Mouse (Mus musculus) urinary bladder, postnatal 14 days (tissue): ENCODE results near the gene Trak1.
A peak's percentile ranks its signal among the peaks of the same experiment; 100 is the strongest.
"Not testable (repeated sequence)": the region's sequence is repeated elsewhere in the genome, so short reads cannot be mapped to it uniquely, and the experiment has no call there.

Experiments
- DNase-seq: peaks from one replicate; pipeline ENCODE4 v3.0.0; 2021; ENCODE audit warnings: low spot score

Gene Trak1

GRCm38 (mm10) chr9:121319323-121319966, 22.1 kb downstream of the Trak1 start:
- no peak for DNase-seq

GRCm38 (mm10) chr9:121320433-121320832, 23.1 kb downstream of the Trak1 start:
- DNase-seq = no peak

- no peak for DNase-seq
Observed at GRCm38 (mm10) chr9:121321118-121321517, 23.8 kb downstream of the Trak1 start.

- no peak for DNase-seq
Observed at GRCm38 (mm10) chr9:121322034-121322433, 24.7 kb downstream of the Trak1 start.

GRCm38 (mm10) chr9:121328342-121328741, 31.0 kb downstream of the Trak1 start:
- DNase-seq = not testable (repeated sequence)

- peak; percentile 31 for DNase-seq
Observed at GRCm38 (mm10) chr9:121329181-121329580, 31.9 kb downstream of the Trak1 start.

- no peak for DNase-seq
Observed at GRCm38 (mm10) chr9:121330065-121330464, 32.8 kb downstream of the Trak1 start.

GRCm38 (mm10) chr9:121331438-121331837, 34.1 kb downstream of the Trak1 start:
- no peak for DNase-seq

GRCm38 (mm10) chr9:121331878-121332630, 34.8 kb downstream of the Trak1 start:
- DNase-seq = peak; percentile 56

GRCm38 (mm10) chr9:121333559-121333958, 36.3 kb downstream of the Trak1 start:
- DNase-seq = no peak

GRCm38 (mm10) chr9:121334311-121334851, 37.1 kb downstream of the Trak1 start:
- DNase-seq = no peak

GRCm38 (mm10) chr9:121335568-121335967, 38.3 kb downstream of the Trak1 start:
- DNase-seq = no peak

- DNase-seq = no peak
Observed at GRCm38 (mm10) chr9:121336324-121336946, 39.1 kb downstream of the Trak1 start.

GRCm38 (mm10) chr9:121337216-121337937, 40.1 kb downstream of the Trak1 start:
- DNase-seq = peak; percentile 61

- DNase-seq = no peak
Observed at GRCm38 (mm10) chr9:121337938-121338289, 40.6 kb downstream of the Trak1 start.

- DNase-seq = no peak
Observed at GRCm38 (mm10) chr9:121341832-121342231, 44.5 kb downstream of the Trak1 start.

GRCm38 (mm10) chr9:121342510-121343110, 45.3 kb downstream of the Trak1 start:
- no peak for DNase-seq

- no peak for DNase-seq
Observed at GRCm38 (mm10) chr9:121343122-121343876, 46.0 kb downstream of the Trak1 start.

GRCm38 (mm10) chr9:121344344-121344743, 47.0 kb downstream of the Trak1 start:
- DNase-seq = no peak

GRCm38 (mm10) chr9:121345427-121346130, 48.3 kb downstream of the Trak1 start:
- DNase-seq = no peak
